Mouse (Mus musculus) MEL (cell line): Measurements from ENCODE around the gene Zfp335. TPM values are rescaled to one million over a fixed set of nuclear protein-coding genes. Genes with fewer than 3 reads are reported as not detected.

Source experiments
- DNase-seq: peaks from one replicate; pipeline ENCODE4 v3.0.0; 2011; ENCODE audit warnings: low read depth, low spot score
- H3K27ac ChIP-seq: 2 replicates; pipeline ENCODE4 v1.5.1; 2012; ENCODE audit warnings: low read depth, mild to moderate bottlenecking, control low read depth, low read length, moderate library complexity; ENCODE audit not compliant: control insufficient read depth
- H3K27me3 ChIP-seq, 2 experiments: fragments of 150-350 bp in 1 of 2; sonication (generic) in 1 of 2; 2 replicates each; pipeline ENCODE4 v1.6.1; 2012; ENCODE audit warnings: low read length in 2 of 2, mild to moderate bottlenecking in 2 of 2, improper control_type of control experiment in 1 of 2, moderate library complexity in 1 of 2; ENCODE audit not compliant: insufficient read depth in 2 of 2, control insufficient read depth in 1 of 2
- H3K36me3 ChIP-seq, 2 experiments: 2 replicates each; pipeline ENCODE4 v1.6.1; 2012 to 2014; ENCODE audit warnings: low read length in 2 of 2, improper control_type of control experiment in 1 of 2, inconsistent platforms in 1 of 2, mild to moderate bottlenecking in 1 of 2; ENCODE audit not compliant: insufficient read depth in 2 of 2, control insufficient read depth in 1 of 2
- H3K4me1 ChIP-seq, 2 experiments: fragments of 150-350 bp in 1 of 2; sonication (generic) in 1 of 2; 2 replicates each; pipeline ENCODE4 v1.6.1; 2012; ENCODE audit warnings: low read length in 2 of 2, improper control_type of control experiment in 1 of 2, mild to moderate bottlenecking in 1 of 2; ENCODE audit not compliant: insufficient read depth in 2 of 2, control insufficient read depth in 1 of 2
- H3K4me3 ChIP-seq, 2 experiments: fragments of 150-350 bp in 1 of 2; sonication (generic) in 1 of 2; 2 replicates each; pipeline ENCODE4 v1.5.1; 2012; ENCODE audit warnings: low read depth in 2 of 2, low read length in 2 of 2, mild to moderate bottlenecking in 2 of 2, moderate library complexity in 2 of 2, control low read depth in 1 of 2, improper control_type of control experiment in 1 of 2; ENCODE audit not compliant: control insufficient read depth in 1 of 2, insufficient read depth in 1 of 2
- H3K79me2 ChIP-seq: 2 replicates; pipeline ENCODE4 v1.6.1; 2012; ENCODE audit warnings: mild to moderate bottlenecking, low read length, moderate library complexity; ENCODE audit not compliant: control insufficient read depth, poor library complexity, insufficient read depth
- H3K9ac ChIP-seq: 2 replicates; pipeline ENCODE4 v1.6.1; 2012; ENCODE audit warnings: low read depth, mild to moderate bottlenecking, control low read depth, low read length, moderate library complexity; ENCODE audit not compliant: control insufficient read depth, poor library complexity, severe bottlenecking
- H3K9me3 ChIP-seq: fragments of 150-350 bp; sonication (generic); replicated peaks from 2 replicates; pipeline ENCODE4 v1.6.1; 2012; ENCODE audit warnings: mild to moderate bottlenecking, low read length, improper control_type of control experiment, moderate library complexity; ENCODE audit not compliant: insufficient read depth
- CHD2 ChIP-seq: IDR thresholded peaks from 2 replicates; pipeline ENCODE4 v1.6.1; 2011; ENCODE audit warnings: low read length, improper control_type of control experiment
- CTCF ChIP-seq, 3 experiments: IDR thresholded peaks in 2 of 3; conservative IDR thresholded peaks in 1 of 3; 2 replicates each; pipeline ENCODE4 v1.5.1; 2011 to 2012; ENCODE audit warnings: low read length in 3 of 3, low read depth in 2 of 3, mild to moderate bottlenecking in 2 of 3, improper control_type of control experiment in 1 of 3, inconsistent platforms in 1 of 3, mixed read lengths in 1 of 3, moderate library complexity in 1 of 3; ENCODE audit not compliant: control insufficient read depth in 1 of 3, insufficient read depth in 1 of 3, poor library complexity in 1 of 3, severe bottlenecking in 1 of 3
- ELF1 ChIP-seq: IDR thresholded peaks from 2 replicates; pipeline ENCODE4 v1.6.1; 2014; ENCODE audit warnings: low read depth, mild to moderate bottlenecking, inconsistent platforms, low read length, improper control_type of control experiment, moderate library complexity
- ETS1 ChIP-seq: IDR thresholded peaks from 2 replicates; pipeline ENCODE4 v1.6.1; 2012; ENCODE audit warnings: low read depth, mild to moderate bottlenecking, inconsistent platforms, low read length, improper control_type of control experiment, moderate library complexity
- MAX ChIP-seq: IDR thresholded peaks from 2 replicates; pipeline ENCODE4 v1.6.1; 2011; ENCODE audit warnings: low read length, improper control_type of control experiment
- MAZ ChIP-seq: IDR thresholded peaks from 2 replicates; pipeline ENCODE4 v1.6.1; 2012; ENCODE audit warnings: low read depth, mild to moderate bottlenecking, inconsistent platforms, low read length, improper control_type of control experiment
- RAD21 ChIP-seq: IDR thresholded peaks from 2 replicates; pipeline ENCODE4 v1.6.1; 2011; ENCODE audit warnings: mild to moderate bottlenecking, low read depth, low read length, improper control_type of control experiment
- RCOR1 ChIP-seq: IDR thresholded peaks from 2 replicates; pipeline ENCODE4 v1.6.1; 2012; ENCODE audit warnings: low read depth, mild to moderate bottlenecking, inconsistent platforms, low read length, improper control_type of control experiment
- SMC3 ChIP-seq: IDR thresholded peaks from 2 replicates; pipeline ENCODE4 v1.6.1; 2011; ENCODE audit warnings: low read depth, low read length, improper control_type of control experiment
- UBTF ChIP-seq: IDR thresholded peaks from 2 replicates; pipeline ENCODE4 v1.6.1; 2012; ENCODE audit warnings: low read depth, mild to moderate bottlenecking, inconsistent platforms, low read length, improper control_type of control experiment, moderate library complexity, borderline replicate concordance; ENCODE audit not compliant: insufficient read depth
- ZC3H11A ChIP-seq: IDR thresholded peaks from 2 replicates; pipeline ENCODE4 v1.6.1; 2012; ENCODE audit warnings: low read depth, mild to moderate bottlenecking, inconsistent platforms, low read length, improper control_type of control experiment
- polyA plus RNA-seq, 2 experiments: library from polyadenylated mRNA; stranded (reverse) in 1 of 2; unstranded in 1 of 2; fragments of >175 nt in 1 of 2; fragments of >200 nt in 1 of 2; gene quantifications; 2 replicates each; pipeline versions ENCODE4 v1.2.1 to v1.2.4; 2012; ENCODE audit warnings: low replicate concordance in 2 of 2, low read depth in 1 of 2; ENCODE audit not compliant: insufficient read length in 2 of 2, insufficient read depth in 1 of 2, missing spikeins in 1 of 2
- total RNA-seq: library from RNA; depleted of rRNA; stranded (reverse); fragments of 300-350 nt; gene quantifications from 2 replicates; pipeline ENCODE4 v1.2.3, GENCODE M21; 2012

Zfp335 gene
- total and polyA plus RNA-seq, 3 experiments, result 12.6 to 24.1 TPM; not detected in 1

DNA sequence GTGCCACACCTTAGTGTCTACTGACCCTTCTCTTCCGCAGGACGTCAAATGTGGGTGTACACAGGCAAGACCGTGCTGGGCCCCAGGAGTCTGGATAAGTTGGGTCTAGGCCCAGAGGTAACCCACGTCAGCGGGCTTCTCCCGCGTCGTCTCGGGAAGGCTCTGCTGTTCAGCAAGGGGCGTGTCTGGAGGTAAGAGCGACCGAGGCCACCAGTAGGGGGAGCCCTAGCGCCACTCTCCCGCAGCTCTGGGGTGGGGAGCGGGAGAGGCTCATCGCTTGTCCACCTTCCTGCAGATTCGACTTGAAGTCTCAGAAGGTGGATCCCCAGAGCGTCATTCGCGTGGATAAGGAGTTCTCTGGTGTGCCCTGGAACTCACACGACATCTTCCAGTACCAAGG lies 41.7 kb upstream of the Zfp335 start:
- peak; percentile 26; the same call in 1 of the 2 replicates for TF ChIP-seq ZC3H11A
- peak; percentile 87 for TF ChIP-seq MAZ
- no peak for TF ChIP-seq RCOR1
- no peak for TF ChIP-seq MAX
- no peak for TF ChIP-seq UBTF
- TF ChIP-seq CTCF (IDR thresholded peaks at IDR 0.05 in 2 of 3, conservative IDR thresholded peaks at IDR 0.05 in 1 of 3; ENCODE audit: control insufficient read depth in 1 of 3, insufficient read depth in 1 of 3, low read depth in 2 of 3, low read length in 3 of 3, poor library complexity in 1 of 3, severe bottlenecking in 1 of 3), result peak; percentile 82 to 97 (median 84)
- TF ChIP-seq RAD21, result peak; percentile 69
- peak; percentile 55 for TF ChIP-seq SMC3
- H3K36me3 ChIP-seq, result no peaks in the 10 kb centered on the region
- H3K9me3 ChIP-seq, result no peaks in the 10 kb centered on the region
- H3K4me3 ChIP-seq, result 0 out of 4 replicates have a peak overlapping the region, but pooled peaks of 1 of the 2 experiments have one; percentile 8
- DNase-seq, result peak; percentile 82
- H3K79me2 ChIP-seq, result no peaks in the 10 kb centered on the region
- no peaks in the 10 kb centered on the region for H3K4me1 ChIP-seq
- H3K27me3 ChIP-seq, result no peaks in the 10 kb centered on the region
- H3K9ac ChIP-seq, result no peak overlapping the region
- H3K27ac ChIP-seq, result no peak overlapping the region

GRCm38 (mm10) chr2:164952448-164952847 lies 40.9 kb upstream of the Zfp335 start:
- H3K79me2 ChIP-seq, result no peaks in the 10 kb centered on the region
- no peak overlapping the region for H3K4me3 ChIP-seq
- no peaks in the 10 kb centered on the region for H3K36me3 ChIP-seq
- no peaks in the 10 kb centered on the region for H3K27me3 ChIP-seq
- no peak overlapping the region for H3K9ac ChIP-seq
- no peaks in the 10 kb centered on the region for H3K4me1 ChIP-seq
- no peak for DNase-seq
- H3K27ac ChIP-seq, result no peak overlapping the region
- no peak for TF ChIP-seq ETS1
- H3K9me3 ChIP-seq, result no peaks in the 10 kb centered on the region

GRCm38 (mm10) chr2:164951745-164952144 lies 40.2 kb upstream of the Zfp335 start:
- TF ChIP-seq CHD2 (no peak), CTCF (IDR thresholded peaks at IDR 0.05 in 2 of 3, conservative IDR thresholded peaks at IDR 0.05 in 1 of 3; ENCODE audit: control insufficient read depth in 1 of 3, insufficient read depth in 1 of 3, low read depth in 2 of 3, low read length in 3 of 3, poor library complexity in 1 of 3, severe bottlenecking in 1 of 3) (peak; percentile 44 to 49 (median 47)), ELF1 (no peak)
- DNase-seq, result peak; percentile 42
- no peaks in the 10 kb centered on the region for H3K9me3 ChIP-seq

More at GRCm38 (mm10) chr2:164951745-164952144, 40.2 kb upstream of the Zfp335 start:
- H3K27me3 ChIP-seq, result no peaks in the 10 kb centered on the region; a peak in 2 of 4 replicates
- H3K9ac ChIP-seq, result no peak overlapping the region
- H3K79me2 ChIP-seq, result no peaks in the 10 kb centered on the region
- no peaks in the 10 kb centered on the region for H3K36me3 ChIP-seq
- H3K4me3 ChIP-seq, result no peak overlapping the region
- H3K4me1 ChIP-seq, result no peaks in the 10 kb centered on the region
- no peak overlapping the region for H3K27ac ChIP-seq
